Mouse (Mus musculus) thymus, postnatal 14 days (tissue): ENCODE results near the gene Cerkl.

ENCODE experiments used
- DNase-seq: peaks from one replicate; pipeline ENCODE4 v3.0.0; 2021

Cerkl gene

DNA sequence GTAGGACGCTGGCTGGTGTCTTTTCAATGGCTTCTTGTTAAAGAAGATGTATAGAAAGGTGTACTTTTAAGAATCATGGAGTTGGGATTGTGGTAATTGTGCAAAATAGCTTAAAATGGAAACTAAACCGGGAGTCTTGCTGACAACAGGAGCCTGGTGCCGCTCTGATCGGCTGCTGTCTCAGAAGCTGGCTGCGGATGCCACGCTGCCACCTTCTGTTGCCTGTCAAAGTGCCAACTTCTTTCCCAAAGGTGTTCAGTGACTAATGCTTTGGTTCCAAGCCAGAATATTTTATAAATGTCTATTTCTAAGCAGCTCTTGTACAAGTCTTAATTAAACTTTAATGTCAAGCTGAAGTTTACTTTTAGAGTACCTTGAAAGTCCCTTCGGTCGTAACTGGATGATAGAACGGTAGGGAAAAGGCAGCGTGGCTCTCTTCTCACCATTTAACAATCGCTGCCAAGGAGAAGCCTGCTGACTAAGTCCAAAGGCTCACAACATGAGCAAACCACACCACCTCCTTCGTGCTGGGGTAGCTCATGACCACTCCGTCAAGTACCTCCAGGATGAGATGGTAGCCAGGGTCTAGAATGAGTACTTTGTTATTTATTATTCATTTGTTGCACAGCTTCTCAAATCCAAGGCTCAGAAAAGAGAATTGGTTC lies 147.0 kb downstream of the Cerkl start:
- no peak for DNase-seq

DNA sequence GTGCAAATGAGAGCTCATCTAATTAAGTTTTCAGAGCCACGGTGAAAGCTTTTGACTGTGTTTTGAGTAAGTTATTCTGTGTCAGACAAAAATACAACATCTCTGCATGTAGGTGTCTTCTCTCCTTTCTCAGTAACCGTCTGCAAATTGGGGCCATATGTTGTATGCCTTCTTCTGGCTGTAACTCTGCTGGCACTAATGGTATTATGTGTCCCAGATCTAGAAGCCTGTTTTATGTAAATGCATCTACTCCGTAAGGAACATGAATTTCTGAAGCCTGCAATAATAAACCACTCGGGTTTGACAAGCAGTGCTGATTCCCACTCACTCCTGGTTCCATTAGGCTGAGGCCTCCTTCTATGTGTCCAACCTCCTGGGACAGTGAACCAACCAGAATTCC lies 149.0 kb downstream of the Cerkl start:
- DNase-seq, result no peak

GRCm38 (mm10) chr2:79302398-79302797 lies 154.2 kb downstream of the Cerkl start:
- DNase-seq, result no peak

DNA sequence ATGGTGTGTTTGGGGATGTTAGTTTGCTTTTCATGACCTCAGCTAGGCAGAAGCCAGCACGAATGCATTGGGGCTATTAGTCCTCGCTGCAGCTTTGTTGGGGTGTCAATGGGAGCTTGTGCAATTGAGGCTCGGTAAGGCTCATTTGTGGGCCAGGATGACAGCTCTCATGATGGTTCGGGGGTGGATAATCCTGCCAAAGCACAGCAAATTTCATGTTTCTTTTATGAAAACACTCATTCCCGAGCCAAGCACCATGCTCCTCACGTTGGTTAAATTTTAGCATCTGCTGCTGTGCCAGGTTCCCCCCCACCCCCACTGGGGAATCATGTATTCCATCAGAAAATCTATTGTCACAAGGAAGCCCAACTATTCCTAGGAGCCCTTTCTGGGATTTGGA lies 164.2 kb downstream of the Cerkl start:
- no peak for DNase-seq

- DNase-seq, result no peak
Measured at GRCm38 (mm10) chr2:79291922-79292321, 164.7 kb downstream of the Cerkl start.

DNA sequence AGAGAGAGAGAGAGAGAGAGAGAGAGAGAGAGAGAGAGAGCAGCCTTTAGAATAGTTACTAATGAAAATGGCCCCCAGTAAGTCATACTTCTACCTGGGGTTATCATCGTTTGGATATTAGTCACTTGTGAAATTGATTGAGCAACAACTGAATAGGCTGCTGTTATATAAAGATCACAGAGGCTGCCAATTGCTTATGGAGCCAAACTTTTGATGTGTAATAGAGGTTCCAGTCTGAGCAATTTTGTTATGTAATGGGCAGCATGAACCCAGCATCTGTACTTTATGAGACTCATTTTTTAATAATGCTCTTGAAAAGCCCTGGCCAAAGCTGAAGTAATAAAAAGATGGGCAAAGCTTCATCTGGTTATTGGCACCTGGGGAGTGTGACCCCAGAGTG lies 166.4 kb downstream of the Cerkl start:
- no peak for DNase-seq

GRCm38 (mm10) chr2:79284206-79284605 lies 172.4 kb downstream of the Cerkl start:
- no peak for DNase-seq
